Mouse (Mus musculus) adipocyte (in vitro differentiated cells): ENCODE data around the gene Ephb1.

ENCODE experiments used
- DNase-seq: peaks from one replicate; pipeline ENCODE4 v3.0.0-alpha.2; 2016; ENCODE audit warnings: low spot score

The Ephb1 gene

DNA sequence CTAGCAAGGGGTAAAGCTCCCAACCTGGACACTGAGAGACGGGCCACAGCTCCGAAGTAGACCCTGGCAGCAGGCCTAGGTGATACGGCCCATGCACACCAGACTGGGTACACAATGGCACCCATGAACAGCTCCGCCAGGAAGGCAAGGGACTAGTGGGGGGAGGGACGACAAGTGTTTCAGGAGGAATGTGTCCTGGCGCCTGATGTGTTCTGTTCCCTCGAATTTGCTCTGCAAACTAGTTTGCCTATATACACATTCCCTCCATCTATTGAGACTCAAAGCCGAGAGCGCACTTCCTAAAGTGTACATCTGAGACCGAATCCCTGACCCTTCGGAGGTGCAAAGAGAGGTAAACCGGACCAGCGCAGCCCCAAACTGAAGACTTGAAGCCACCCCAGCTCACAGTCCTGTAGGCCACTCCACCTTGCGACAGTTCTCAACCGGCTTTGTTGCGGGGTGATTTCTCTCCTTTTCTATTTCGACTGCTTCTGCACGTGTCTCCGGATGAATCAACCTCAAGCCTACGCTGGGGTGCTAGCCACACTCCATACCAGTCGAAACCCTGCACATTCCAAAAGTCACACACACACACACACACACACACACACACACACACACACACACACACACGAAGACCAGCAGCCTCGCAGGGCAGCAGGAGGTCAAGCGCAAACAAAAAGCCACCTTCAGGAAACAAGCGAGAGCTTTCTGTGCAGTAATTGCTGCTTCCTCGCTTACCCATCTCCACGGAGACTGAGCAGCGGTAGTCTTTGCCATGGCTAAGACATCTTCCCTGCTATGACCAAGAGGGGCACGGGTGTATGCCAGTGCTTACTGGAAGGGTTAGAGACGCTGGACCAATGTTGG is 2.1 kb downstream of the Ephb1 start:
- no peak for DNase-seq

- no peak for DNase-seq
Observed at GRCm38 (mm10) chr9:102351721-102352120, 2.8 kb downstream of the Ephb1 start.

DNA sequence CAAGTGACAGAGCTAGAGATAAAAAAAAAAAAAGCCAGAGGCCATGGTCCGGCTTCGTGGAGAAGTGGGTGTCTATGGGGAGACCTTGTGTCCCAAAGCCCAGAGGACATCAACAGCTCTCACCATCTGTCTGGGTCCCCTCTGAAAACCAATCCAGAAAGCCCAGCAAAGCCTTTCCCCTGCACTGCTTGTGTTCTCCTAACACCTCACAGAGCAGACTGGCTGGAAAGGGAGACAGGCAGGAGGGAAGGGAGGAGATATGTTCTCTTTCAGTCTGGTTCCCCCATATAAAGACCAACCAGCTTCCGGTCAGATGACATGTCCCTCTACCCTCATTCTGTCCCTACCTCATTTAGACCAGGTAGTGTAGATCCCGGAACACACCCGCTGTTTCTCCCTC is 3.3 kb downstream of the Ephb1 start:
- DNase-seq: no peak

DNA sequence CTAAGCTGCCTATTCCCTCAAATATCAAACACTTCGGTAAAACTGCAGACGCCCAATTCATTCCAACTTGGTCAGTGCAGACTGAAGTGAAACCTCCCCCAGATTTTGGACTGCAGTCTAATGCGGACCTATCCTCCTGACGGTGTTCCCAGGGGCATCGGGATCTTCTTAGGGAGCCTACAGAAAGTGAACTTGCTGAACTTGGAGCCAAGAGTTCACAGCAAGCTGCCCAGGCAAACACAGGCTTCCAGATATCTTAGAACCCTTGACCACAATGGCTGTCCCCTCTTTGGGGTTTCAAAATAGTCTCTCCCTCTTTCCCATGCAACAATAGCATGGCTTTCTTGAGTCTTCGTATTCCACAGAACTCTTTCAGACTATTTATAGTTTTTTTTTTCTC is 3.8 kb downstream of the Ephb1 start:
- DNase-seq: no peak

GRCm38 (mm10) chr9:102350076-102350475 is 4.4 kb downstream of the Ephb1 start:
- DNase-seq: no peak

- no peak for DNase-seq
Observed at GRCm38 (mm10) chr9:102346801-102347200, 7.7 kb downstream of the Ephb1 start.

DNA sequence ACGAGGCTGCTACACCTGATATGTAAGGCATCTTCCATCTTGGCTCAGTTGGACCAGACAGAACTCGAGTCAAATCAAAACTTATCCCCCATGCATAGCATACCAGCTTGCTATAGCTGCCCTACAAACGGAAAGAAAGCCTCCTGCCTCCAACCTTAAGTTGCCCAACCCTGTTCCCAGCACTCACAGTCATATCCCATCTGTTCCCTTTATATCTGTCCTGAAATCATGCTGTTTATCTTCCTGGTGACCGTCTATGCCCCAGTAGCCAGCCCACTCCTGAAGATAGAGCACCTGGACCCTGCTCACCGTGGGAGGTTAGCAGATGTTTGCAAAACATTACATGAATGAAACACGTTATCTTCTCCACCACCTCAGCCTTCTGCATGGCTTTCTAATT is 9.0 kb downstream of the Ephb1 start:
- DNase-seq: no peak

- DNase-seq: no peak
Observed at GRCm38 (mm10) chr9:102345047-102345446, 9.4 kb downstream of the Ephb1 start.

DNA sequence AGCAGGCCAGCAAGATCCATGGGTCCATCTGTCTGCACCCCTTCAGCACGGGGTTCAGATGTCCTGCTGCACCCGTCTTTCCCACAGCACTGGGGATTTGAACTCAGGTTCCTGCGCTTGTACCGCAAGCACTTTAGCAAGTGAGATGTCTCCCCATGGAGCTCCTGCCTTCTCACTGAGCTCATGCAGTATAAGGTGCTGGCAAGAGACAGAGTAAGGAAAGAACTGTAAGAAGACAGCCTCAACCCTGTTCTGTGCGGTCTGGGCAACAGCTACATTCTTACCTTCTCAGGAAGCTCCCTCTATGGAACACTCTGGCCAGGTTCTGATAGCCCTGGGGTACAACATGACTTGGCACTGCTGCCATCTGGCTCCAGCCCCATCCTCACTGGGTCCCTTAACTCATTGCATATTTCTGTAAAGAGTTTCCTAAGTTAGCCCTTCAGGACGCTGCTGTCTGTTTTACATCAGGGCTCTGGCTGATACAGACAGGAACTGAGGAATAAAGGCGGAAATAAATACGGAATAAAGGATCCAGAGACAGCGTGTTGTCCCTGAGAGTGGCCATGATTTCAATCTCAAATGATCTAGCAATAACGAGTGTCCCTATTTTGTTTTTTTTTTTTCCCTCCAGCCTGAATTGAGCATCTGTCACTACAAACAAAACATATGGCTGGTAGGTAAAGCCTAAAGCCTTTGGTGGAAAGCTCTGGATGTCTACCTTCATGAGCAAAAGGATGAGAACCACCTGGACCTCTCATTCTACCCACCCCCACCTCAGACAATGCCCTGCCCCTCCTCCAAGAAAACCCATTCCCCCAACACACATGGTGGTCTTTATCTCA is 10.2 kb downstream of the Ephb1 start:
- no peak for DNase-seq

DNA sequence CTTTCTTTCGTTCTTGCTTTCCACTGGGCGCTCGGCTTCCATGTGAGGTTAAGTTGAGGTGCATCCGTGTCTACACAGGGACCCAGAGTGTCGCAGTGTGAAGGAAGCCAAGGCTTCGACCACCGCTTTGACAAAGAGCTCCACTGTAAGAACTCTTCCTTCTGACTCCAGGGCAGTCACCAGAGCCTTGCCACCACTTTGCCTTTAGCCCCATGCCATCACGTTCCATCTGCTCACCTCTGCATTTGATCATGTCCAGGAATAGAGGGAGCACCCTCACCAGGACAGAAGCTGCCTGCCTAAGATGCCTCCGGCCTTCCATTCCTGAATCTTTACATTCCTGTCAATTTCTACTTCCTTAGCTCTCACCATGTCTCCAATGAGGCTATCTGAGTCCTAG is 11.4 kb downstream of the Ephb1 start:
- no peak for DNase-seq

DNA sequence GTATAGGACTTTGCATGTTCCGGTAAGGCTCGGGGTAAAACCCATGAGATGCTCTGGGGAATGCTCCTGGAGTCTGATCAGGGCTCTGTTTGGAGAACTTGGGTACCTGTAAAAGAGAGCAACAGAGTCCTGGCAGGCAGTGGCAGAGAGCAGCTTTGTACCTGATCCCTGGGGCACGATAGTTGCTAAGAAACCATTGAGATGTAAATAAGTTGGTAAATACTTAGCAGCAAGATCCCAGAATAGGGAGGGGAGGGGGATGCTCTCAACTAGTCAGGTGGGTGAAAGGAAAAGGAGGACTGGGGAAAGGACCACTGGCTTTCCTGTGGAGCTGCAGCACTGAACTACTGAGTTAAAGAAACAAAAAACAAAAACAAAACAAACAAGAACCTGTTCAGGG is 12.5 kb downstream of the Ephb1 start:
- DNase-seq: no peak

GRCm38 (mm10) chr9:102340768-102341167 is 13.7 kb downstream of the Ephb1 start:
- DNase-seq: no peak

DNA sequence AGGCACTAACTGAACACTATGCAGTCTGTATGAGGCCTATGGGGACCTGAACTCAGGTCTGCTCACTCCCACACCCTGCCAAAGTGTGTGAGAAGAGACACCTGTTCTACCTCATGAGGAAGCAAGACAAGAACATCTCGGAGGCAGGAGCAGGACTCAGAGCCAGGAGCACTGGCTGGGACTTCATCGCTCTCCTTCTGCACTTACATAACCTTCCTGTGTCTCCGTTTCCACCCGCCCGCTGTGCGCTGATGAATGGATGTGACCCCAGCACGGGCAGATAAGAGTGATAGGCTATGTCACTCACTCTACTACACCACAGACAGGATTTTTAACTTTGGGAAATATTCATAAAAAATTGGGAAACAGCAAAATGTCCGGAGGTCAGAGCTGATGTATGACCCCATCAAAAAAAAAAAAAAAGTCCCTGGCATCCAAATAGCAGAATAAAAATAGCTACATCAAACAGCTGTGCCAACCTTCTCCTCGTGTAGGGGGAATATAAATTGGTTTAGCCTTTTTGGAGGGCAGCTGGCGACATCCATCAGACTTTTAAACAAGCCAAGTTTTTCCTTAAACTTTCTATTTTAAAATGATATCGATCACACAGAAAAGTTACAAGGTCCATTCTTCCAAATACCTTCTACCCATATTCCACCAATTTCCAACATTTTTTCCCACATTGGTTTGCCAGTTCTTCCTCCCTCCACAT is 18.8 kb downstream of the Ephb1 start:
- no peak for DNase-seq

DNA sequence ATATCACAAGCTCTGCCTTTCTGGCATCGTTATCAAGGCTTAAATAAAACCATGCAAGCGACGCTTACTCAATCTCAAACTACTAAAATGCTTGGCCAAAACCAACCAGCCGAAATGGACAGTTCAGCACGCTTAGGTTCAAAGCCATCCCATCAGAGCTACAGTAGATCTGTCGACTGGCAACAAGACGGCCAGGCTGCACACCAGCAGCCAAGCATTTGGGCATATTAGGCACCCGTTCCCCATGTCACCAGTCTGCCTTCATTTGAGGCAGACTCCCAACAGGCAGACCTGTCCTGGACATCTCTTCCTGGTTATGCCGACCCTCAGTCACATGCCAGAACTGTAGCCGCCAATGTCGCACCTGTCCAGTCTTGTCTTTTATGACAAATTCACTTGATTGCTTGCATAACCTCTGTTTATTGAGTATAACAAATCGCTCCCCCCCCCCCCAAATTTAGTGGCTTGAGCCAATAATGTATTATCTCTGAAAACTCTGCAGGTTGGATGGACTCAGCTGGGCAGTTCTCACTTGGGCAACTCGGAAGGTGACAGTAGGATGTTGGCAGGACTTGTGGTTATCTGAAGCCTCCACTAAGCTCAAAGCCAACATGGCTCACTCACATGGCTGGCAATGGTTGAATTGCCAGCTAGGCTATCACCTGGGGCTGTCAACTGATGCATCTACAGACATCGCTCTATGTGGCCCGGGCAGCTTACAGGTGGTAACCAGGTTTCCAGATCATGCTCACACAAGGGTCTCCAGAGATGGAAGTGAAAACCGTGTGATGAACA is 24.0 kb downstream of the Ephb1 start:
- DNase-seq: no peak

DNA sequence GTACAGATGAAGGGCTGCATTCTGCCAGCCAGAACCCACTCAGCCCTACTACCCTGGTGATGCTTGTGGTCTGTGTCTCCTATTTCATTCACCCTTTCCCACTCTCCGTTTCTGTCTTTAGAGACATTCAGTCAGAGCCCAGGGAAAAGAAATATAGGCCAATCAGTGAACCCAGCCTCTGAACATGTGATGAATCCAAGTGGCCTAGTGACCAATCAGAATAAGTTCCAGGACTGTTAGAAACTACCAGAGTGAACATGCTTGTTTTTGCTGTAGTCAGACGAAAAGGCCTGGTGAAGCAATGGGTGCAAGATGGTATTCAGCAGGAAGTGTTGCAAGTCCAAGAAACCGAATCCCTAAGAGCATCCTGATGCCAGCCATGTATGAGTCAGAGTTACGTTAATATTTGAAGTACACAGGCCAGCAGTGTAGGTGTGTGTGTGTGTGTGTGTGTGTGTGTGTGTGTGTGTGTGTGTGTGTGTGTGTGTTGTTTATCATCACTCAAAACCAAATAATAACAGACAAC is 26.8 kb downstream of the Ephb1 start:
- DNase-seq: no peak

GRCm38 (mm10) chr9:102315436-102315835 is 39.1 kb downstream of the Ephb1 start:
- no peak for DNase-seq

- no peak for DNase-seq
Observed at GRCm38 (mm10) chr9:102314795-102315194, 39.7 kb downstream of the Ephb1 start.

- no peak for DNase-seq
Observed at GRCm38 (mm10) chr9:102310431-102310830, 44.1 kb downstream of the Ephb1 start.

DNA sequence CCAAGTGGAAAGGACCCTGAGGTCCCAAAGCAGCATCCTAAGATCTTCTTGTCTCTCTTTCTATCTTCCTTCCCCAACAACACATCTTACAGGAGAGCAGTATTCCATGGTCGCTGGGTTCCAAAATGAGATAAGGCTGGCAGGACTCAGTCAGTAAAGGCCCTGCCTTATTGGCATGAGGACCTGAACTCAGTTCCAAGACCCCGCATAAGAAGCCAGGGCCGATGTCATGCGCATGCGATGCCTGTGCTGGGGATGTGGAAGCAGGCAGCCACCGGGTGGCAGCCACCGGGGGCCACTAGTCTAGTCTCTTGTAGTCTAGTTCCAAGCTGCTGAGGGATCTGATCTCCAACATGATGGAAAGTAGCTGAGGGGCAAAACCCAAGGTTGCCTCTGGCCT is 45.2 kb downstream of the Ephb1 start:
- DNase-seq: no peak

- DNase-seq: no peak
Observed at GRCm38 (mm10) chr9:102307656-102308055, 46.8 kb downstream of the Ephb1 start.

- no peak for DNase-seq
Observed at GRCm38 (mm10) chr9:102306645-102307415, 47.7 kb downstream of the Ephb1 start.
